Mouse (Mus musculus): ENCODE results near the gene Junb.

Gene Junb

DNA sequence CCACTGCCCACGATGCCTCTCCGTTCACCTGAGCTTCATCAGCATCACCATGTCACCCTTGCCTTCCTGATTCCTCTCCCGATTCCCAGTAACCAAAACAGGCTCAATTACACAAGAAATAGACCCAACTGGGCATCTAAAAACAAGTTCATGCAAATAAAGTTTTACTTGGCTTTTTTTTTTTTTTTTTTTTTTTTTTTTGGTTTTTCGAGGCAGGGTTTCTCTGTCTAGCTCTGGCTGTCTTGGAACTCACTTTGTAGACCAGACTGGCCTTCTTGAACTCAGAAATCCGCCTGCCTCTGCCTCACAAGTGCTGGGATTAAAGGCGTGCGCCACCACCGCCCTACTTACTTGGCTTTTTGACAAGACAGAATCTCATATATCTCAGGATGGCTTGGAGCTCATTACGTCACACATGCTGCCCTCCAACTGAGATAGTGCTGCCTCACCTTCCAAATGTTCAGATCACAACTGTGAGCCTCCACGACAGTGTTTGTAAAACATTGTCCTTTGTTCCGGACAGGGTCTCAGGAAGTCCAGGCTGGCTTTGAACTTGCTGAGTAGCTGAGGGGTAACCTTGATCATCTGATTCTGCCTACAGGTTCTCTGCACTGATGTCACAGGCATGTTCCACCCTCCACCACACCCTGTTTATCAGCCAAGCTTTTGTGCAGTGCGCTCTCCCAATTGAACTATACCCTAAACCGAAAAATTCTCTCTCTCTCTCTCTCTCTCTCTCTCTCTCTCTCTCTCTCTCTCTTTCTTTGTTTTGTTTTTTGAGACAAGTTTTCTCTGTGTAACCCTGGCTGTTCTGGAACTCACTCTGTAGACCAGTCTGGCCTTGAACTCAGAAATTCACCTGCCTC, 40.7 kb downstream of the Junb start:
- no peak for ATAC-seq (ENCODE audit: low TSS enrichment)

DNA sequence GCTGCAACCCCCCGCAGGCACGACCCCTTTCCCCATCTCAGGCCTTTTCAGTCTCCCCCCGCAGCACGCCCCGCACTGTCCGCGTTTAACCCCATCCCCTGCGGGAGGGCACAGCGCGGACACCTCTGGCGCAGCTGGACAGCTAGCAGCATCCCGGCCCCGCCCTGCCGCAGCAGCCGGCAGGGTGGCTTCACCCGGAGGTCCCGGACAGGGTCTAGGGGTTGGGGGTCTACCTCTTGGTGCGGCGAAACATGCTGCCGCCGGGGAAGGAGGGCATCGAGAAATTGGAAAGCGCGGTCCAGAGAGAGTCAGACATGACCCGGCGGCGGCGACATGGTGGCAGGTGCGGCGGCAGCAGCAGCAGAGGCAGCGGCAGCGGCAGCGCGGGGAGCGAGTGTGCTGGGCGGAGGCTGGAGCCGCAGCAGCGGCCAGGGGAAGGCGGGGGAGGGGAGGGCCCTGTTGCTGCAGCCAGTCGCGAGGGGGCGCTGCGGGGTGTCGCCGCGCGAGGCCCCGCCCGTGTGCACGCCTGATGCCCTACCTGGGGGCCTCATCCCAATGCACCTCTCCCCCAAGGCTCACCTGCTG, 41.5 kb downstream of the Junb start, which contains the start of gene Mast1:
TSS of gene Mast1 (minus strand) at position 398 of the 585 bp plus-strand sequence.
- peak; percentile 62 for ATAC-seq (ENCODE audit: low TSS enrichment)

DNA sequence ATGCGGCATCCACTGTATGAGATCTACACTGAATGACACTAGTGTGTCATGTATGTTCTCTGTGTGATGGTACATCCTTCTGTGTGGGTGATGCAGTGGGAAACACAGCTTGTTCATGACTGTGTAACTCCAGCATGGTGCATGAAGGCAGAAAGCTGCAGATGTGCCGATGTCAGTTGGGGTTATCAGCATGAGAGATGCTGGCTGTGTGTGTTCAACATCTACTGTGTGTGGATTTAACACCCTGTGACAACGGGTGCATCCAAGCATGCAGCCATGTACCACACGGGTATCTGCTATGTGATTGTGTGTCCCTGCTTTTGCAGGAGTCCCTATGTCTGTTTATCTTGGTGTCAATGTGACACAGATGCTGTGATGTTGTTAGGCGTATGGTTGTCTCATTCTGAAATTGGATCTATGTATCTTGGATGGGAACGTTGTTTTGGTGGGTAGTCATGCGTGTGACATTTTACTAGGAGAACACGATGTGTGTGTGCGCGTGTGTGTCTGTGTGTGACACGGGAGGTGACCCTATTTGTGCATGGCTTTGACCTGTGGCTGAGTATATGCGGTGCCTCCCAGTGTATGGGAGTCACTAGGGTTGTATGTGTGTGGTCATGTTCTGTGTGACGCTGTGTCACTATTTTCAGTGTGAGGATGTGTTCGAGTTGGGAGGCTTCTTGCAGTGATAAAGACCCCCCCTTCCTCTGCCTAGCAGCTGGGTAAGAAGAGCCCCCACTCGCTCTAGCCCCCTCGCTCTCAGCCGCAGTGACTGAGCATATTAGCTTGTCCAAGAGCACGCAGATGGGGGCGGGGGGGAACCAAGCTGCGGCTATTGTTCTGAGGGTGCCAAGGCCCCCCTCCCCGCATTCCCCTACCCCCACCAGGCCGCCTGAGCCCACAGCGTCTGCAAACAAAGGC, 42.2 kb downstream of the Junb start:
- ATAC-seq (ENCODE audit: low TSS enrichment), result no peak

DNA sequence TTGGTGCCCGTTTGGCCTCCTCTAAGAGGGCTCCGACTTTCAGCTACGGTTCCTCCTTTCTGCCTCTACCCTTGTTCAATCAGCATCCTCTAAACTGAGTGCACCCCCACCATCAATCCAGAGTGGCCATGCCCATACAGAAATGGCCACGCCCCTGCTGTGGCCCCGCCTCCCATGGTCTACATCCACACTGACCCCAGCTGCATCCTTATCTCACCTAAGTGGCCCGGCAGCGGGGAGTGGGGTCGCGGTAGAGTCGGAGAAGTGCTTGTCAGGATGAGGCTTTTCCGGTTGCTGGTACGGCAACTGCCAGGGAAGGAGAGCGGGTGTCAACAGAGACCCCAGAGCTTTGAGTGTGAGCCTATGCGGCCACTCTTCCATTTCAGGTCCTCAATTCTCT, 43.0 kb downstream of the Junb start:
- no peak for ATAC-seq (ENCODE audit: low TSS enrichment)

DNA sequence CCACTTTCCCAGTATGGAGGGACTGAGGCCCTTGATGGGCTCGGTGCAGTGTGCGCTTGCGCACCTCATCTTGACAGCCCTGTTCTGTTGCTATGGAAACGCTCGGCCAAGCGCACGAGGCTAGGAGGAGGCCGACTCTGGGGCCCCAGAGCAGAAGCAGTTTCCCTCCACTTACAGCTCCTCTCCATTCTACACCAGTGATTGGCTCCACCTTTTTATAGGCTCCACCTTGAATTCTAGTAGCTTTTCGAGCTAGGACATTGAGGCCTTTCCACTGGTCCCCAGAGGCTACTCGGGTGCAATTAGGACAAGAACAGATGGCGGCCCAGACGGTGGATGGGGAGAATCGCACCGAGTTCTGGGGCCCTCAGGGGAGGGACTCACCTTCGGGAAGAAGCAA, 43.7 kb downstream of the Junb start:
- peak; percentile 66 for ATAC-seq (ENCODE audit: low TSS enrichment)

DNA sequence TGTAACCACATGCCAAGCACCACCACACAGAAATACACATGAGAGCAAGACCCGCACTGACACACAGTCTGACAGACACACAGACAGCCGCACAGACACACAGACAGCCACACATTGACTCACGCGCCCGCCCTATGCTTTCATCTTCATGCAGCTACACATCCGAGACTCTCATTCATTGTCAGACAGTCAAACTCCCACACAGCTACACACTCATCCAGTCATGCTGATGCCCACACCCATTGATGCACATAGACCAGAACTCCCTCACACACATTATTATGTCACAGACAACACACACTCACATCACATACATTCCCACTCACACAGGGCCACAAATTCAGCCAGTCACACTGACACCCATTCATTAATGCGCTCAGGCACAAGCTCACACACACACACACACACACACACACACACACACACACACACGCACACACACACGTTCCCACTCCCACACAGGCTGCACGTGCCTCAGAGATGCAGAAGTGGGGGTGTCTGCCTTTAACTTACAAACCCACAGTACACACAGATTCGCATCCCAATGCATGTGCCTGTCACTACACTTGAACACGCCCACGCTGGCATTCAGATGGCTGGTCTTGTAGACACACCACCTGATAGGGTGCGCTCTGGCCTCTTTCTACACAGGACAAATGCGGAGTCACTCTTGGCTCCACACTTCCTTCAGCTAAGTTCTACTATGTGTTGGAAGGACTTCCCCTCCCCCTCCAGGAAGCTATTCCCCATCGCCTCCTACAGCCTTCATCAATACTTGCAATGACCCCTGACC, 44.6 kb downstream of the Junb start:
- ATAC-seq (ENCODE audit: low TSS enrichment), result peak; percentile 33; the same call in 1 of the 2 replicates

DNA sequence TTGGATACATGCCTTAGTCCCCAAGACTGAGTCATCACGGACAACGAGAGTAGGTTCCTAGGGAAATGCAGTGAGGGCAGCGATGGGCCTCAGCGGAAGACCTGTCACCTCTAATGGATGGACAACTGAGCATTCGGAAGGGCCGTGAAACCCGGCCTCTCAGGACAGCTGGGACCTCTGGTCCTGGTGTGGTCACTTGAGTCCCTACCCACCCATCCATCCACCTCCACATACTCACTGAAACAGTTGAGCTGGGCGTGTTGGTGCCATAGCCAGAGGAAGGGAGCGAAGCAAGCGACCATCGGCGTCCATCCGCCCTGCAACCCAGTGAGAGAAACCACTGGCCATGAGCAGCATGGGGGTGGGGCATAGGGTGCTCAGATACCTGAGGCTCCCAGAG, 47.9 kb downstream of the Junb start:
- no peak for ATAC-seq (ENCODE audit: low TSS enrichment)

DNA sequence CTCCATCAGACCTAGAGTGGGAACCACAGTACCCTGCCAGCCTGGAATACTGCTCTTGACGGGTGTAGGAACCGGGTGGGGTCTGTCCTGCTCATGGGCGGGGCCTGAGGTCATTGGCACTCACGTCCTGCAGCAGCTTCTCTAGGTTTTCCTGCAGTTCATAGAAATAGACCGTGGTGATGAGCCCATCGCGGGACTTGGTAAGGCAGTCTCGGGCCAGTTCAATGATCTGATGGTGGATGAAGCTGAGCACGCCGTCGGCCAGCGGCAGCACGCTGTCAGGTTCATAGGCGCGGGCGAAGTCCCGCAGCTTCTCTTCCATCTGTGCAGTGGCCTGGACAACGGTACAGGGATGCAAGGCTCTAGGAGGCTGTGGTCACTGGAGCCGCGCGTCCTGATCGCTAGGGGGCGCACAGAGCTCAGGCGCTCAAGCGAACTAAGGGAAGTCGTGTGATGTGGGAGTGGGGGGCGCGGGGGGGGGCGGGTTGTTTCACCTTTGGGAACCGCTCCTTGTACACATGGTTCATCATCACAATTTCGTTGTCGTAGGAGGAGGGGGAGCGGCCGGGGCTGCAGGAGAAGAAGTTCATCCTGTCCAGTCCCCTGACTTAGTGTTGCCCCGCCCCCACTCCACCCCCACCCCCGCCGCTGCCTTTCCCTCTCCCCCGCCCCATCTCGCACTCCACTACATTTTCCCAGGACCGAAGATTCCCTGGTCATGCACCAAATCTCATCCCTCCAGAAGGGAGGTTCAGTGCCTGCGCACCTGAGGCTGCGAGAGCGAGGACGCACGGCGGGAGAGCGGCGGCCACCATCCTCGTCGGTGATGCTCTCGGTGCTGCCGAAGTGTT, 49.8 kb downstream of the Junb start:
- ATAC-seq (ENCODE audit: low TSS enrichment), result peak; percentile 73

DNA sequence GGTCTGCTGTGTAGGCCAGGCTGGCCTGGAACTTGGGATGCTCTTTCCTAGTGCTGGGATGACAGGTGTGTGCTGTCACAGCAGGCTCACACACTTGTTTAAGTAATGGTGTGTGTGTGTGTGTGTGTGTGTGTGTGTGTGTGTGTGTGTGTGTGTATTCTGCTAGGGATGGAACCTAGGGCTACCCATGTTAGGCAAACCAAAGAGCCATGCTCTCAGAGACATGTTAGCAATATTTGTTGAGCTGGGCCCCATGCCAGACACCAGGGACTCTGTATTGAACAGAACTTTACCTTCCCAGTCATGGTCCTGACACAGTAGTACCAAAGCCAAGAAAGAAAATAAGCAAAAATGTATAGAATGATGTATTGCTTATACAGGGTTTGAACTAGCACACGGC, 51.0 kb downstream of the Junb start:
- no peak for ATAC-seq (ENCODE audit: low TSS enrichment)

DNA sequence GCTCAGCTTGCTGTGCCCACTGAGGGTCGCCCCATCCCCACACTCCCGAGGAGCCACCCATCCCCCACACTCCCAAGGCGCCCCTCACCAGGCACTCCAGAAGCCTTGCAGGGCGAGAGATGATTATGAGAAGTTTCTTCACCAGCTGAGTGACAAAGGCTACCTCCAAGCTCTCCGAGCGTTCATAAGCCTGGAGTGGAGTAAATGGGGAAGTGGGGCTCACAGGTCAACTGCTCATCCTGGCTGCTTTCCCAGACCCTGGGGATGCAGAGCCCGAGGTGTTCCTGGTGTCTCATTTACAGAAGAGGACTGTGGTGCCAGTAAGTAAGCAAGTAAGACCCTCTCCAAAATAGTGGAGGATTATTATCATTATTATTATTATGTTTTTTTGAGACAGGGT, 53.0 kb downstream of the Junb start:
- ATAC-seq (ENCODE audit: low TSS enrichment), result no peak

Measured in frontal cortex, adult (tissue).